Mouse (Mus musculus): ENCODE data around the gene Spag5. TPM values are rescaled to one million over a fixed set of nuclear protein-coding genes. Genes with fewer than 3 reads are reported as not detected.
"Not testable (repeated sequence)": the region's sequence is repeated elsewhere in the genome, so short reads cannot be mapped to it uniquely, and the experiment has no call there.

Gene Spag5
- polyA plus RNA-seq, 1 experiment from 2014 or later: 10.5 TPM

- H3K27ac ChIP-seq (ENCODE audit: low read depth, low read length); H3K4me1 ChIP-seq (ENCODE audit: control insufficient read depth, insufficient read depth, low read depth, low read length): not testable (repeated sequence)
- 92% methylated on average over 4 of the region's 4 CpGs for WGBS
Measured at GRCm38 (mm10) chr11:78276169-78276568, 25.2 kb upstream of the Spag5 start.

DNA sequence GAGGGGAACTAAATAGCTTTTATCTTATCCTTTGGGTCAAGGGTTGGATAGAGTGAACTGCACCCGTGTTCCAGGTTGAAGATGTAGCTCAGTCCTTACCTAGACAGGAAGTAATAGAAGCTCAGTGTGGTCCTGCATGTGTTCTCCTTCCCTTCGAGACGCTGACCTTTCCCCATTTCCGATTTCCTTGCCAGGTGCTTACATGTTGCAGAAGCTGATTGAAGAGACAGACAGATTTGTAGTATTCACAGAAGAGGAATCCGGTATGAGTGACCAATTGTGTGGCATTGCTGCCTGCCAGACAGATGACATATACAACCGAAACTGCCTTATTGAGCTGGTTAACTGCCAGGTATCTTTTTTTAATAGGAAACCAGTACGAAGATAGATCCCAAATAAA, 22.5 kb upstream of the Spag5 start:
- Histone ChIP-seq H3K36me3 (ENCODE audit: control insufficient read depth, insufficient read depth, low read length) (peaks cover 65% of the 10 kb centered on the region), H3K4me3 (ENCODE audit: low read length) (no peak overlapping the region), H3K9ac (ENCODE audit: low read depth, low read length) (no peak overlapping the region), H3K27me3 (replicated peaks; ENCODE audit: control insufficient read depth, insufficient read depth, low read length) (no peaks in the 10 kb centered on the region), H3K9me3 (ENCODE audit: control insufficient read depth, low read length) (no peaks in the 10 kb centered on the region), H3K4me2 (ENCODE audit: low read length) (no peak overlapping the region), H3K4me1 (ENCODE audit: control insufficient read depth, insufficient read depth, low read depth, low read length) (no peaks in the 10 kb centered on the region), H3K27ac (ENCODE audit: low read depth, low read length) (no peak overlapping the region)
- no peak for ATAC-seq
- WGBS: 92% methylated on average over 7 of the region's 7 CpGs

More at GRCm38 (mm10) chr11:78276169-78276568, 25.2 kb upstream of the Spag5 start:
- H3K9ac ChIP-seq (ENCODE audit: low read depth, low read length); H3K4me3 ChIP-seq (ENCODE audit: low read length); H3K9me3 ChIP-seq (ENCODE audit: control insufficient read depth, low read length); H3K4me2 ChIP-seq (ENCODE audit: low read length); H3K27me3 ChIP-seq (replicated peaks; ENCODE audit: control insufficient read depth, insufficient read depth, low read length); ATAC-seq: not testable (repeated sequence)
- H3K36me3 ChIP-seq (ENCODE audit: control insufficient read depth, insufficient read depth, low read length): peaks cover 84% of the 10 kb centered on the region

GRCm38 (mm10) chr11:78279586-78279985, 21.7 kb upstream of the Spag5 start:
- no peaks in the 10 kb centered on the region for H3K9me3 ChIP-seq (ENCODE audit: control insufficient read depth, low read length)
- no peak for ATAC-seq
- 88% methylated on average over 4 of the region's 4 CpGs for WGBS
- no peak overlapping the region for H3K4me2 ChIP-seq (ENCODE audit: low read length)
- H3K27me3 ChIP-seq (replicated peaks; ENCODE audit: control insufficient read depth, insufficient read depth, low read length): no peaks in the 10 kb centered on the region
- no peak overlapping the region for H3K9ac ChIP-seq (ENCODE audit: low read depth, low read length)
- no peak overlapping the region for H3K27ac ChIP-seq (ENCODE audit: low read depth, low read length)
- H3K36me3 ChIP-seq (ENCODE audit: control insufficient read depth, insufficient read depth, low read length): peaks cover 64% of the 10 kb centered on the region
- H3K4me1 ChIP-seq (ENCODE audit: control insufficient read depth, insufficient read depth, low read depth, low read length): no peaks in the 10 kb centered on the region
- no peak overlapping the region for H3K4me3 ChIP-seq (ENCODE audit: low read length)

DNA sequence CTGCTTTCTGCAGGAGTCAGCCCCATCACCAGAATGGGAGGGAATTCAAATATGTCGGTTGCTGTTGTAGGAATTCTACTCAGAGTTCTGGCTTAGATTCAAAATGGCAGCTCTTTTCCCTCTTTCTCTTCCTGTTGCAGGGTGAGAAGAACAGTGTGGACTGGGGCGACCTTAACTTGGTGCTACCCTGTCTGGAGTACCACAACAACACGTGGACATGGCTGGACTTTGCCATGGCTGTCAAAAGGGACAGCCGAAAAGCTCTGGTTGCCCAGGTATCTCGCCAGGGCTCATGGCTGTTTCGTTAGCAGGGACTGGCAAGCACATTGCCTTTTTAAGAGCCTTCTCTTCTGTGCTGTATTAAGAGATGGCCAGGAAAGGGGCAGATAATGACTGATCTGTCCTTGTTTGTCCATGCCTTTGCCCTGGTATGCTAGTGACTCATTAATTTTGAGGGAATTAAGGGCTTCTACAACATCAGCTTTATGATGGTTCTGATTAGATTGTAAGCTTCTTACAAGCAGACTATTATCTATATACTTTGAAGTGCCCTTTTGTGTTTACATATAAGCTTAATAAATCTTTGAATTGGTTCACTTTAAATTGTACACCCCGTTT, 12.1 kb upstream of the Spag5 start:
- 94% methylated on average over 7 of the region's 7 CpGs for WGBS
- Histone ChIP-seq H3K9ac (ENCODE audit: low read depth, low read length) (no peak overlapping the region), H3K4me3 (ENCODE audit: low read length) (no peak overlapping the region), H3K9me3 (ENCODE audit: control insufficient read depth, low read length) (no peaks in the 10 kb centered on the region), H3K4me2 (ENCODE audit: low read length) (no peak overlapping the region), H3K27ac (ENCODE audit: low read depth, low read length) (no peak overlapping the region), H3K36me3 (ENCODE audit: control insufficient read depth, insufficient read depth, low read length) (peaks cover 53% of the 10 kb centered on the region), H3K27me3 (replicated peaks; ENCODE audit: control insufficient read depth, insufficient read depth, low read length) (no peaks in the 10 kb centered on the region), H3K4me1 (ENCODE audit: control insufficient read depth, insufficient read depth, low read depth, low read length) (no peaks in the 10 kb centered on the region)
- no peak for ATAC-seq

- Histone ChIP-seq H3K27ac (ENCODE audit: low read depth, low read length) (no peak within 1 kb of the TSS), H3K9ac (ENCODE audit: low read depth, low read length) (no peak within 1 kb of the TSS), H3K36me3 (ENCODE audit: control insufficient read depth, insufficient read depth, low read length) (peaks cover 44% of the 10 kb centered on the region), H3K4me3 (ENCODE audit: low read length) (no peak within 1 kb of the TSS), H3K4me2 (ENCODE audit: low read length) (no peak within 1 kb of the TSS), H3K27me3 (replicated peaks; ENCODE audit: control insufficient read depth, insufficient read depth, low read length) (no peaks in the 10 kb centered on the region), H3K9me3 (ENCODE audit: control insufficient read depth, low read length) (no peaks in the 10 kb centered on the region), H3K4me1 (ENCODE audit: control insufficient read depth, insufficient read depth, low read depth, low read length) (no peaks in the 10 kb centered on the region)
- 95% methylated on average over 4 of the region's 4 CpGs for WGBS
- no peak for ATAC-seq
Measured at GRCm38 (mm10) chr11:78290654-78291053, 10.7 kb upstream of the Spag5 start, which contains the start of gene BC030499. Gene BC030499 (plus strand): TSS chr11:78290841.

GRCm38 (mm10) chr11:78294585-78294984, 6.7 kb upstream of the Spag5 start:
- H3K4me2 ChIP-seq (ENCODE audit: low read length): no peak overlapping the region
- H3K4me3 ChIP-seq (ENCODE audit: low read length): no peak overlapping the region
- WGBS: 94% methylated on average over 6 of the region's 6 CpGs
- H3K36me3 ChIP-seq (ENCODE audit: control insufficient read depth, insufficient read depth, low read length): peaks cover 12% of the 10 kb centered on the region
- no peaks in the 10 kb centered on the region for H3K27me3 ChIP-seq (replicated peaks; ENCODE audit: control insufficient read depth, insufficient read depth, low read length)
- no peak overlapping the region for H3K9ac ChIP-seq (ENCODE audit: low read depth, low read length)
- H3K27ac ChIP-seq (ENCODE audit: low read depth, low read length): no peak overlapping the region
- H3K4me1 ChIP-seq (ENCODE audit: control insufficient read depth, insufficient read depth, low read depth, low read length): no peaks in the 10 kb centered on the region
- no peak for ATAC-seq
- H3K9me3 ChIP-seq (ENCODE audit: control insufficient read depth, low read length): no peaks in the 10 kb centered on the region

GRCm38 (mm10) chr11:78300917-78301316, 412 bp upstream of the Spag5 start:
- peak overlapping the region; percentile 100 for H3K4me2 ChIP-seq (ENCODE audit: low read length)
- no peaks in the 10 kb centered on the region for H3K27me3 ChIP-seq (replicated peaks; ENCODE audit: control insufficient read depth, insufficient read depth, low read length)
- ATAC-seq: no peak
- peak overlapping the region; percentile 44; the same call in 1 of the 2 replicates for H3K27ac ChIP-seq (ENCODE audit: low read depth, low read length)
- H3K9ac ChIP-seq (ENCODE audit: low read depth, low read length): peak overlapping the region; percentile 61
- peak overlapping the region; percentile 63 for H3K4me3 ChIP-seq (ENCODE audit: low read length)
- H3K36me3 ChIP-seq (ENCODE audit: control insufficient read depth, insufficient read depth, low read length): no peaks in the 10 kb centered on the region
- peaks cover 9% of the 10 kb centered on the region for H3K4me1 ChIP-seq (ENCODE audit: control insufficient read depth, insufficient read depth, low read depth, low read length)
- WGBS: 67% methylated on average over 7 of the region's 7 CpGs
- no peaks in the 10 kb centered on the region for H3K9me3 ChIP-seq (ENCODE audit: control insufficient read depth, low read length)

GRCm38 (mm10) chr11:78305272-78305671, 3.9 kb downstream of the Spag5 start:
- peaks cover 9% of the 10 kb centered on the region for H3K4me1 ChIP-seq (ENCODE audit: control insufficient read depth, insufficient read depth, low read depth, low read length)
- no peaks in the 10 kb centered on the region for H3K36me3 ChIP-seq (ENCODE audit: control insufficient read depth, insufficient read depth, low read length)
- H3K27me3 ChIP-seq (replicated peaks; ENCODE audit: control insufficient read depth, insufficient read depth, low read length): no peaks in the 10 kb centered on the region
- no peak overlapping the region for H3K4me2 ChIP-seq (ENCODE audit: low read length)
- H3K27ac ChIP-seq (ENCODE audit: low read depth, low read length): no peak overlapping the region
- no peaks in the 10 kb centered on the region for H3K9me3 ChIP-seq (ENCODE audit: control insufficient read depth, low read length)
- no peak for ATAC-seq
- 95% methylated on average over 4 of the region's 4 CpGs for WGBS
- H3K4me3 ChIP-seq (ENCODE audit: low read length): no peak overlapping the region
- no peak overlapping the region for H3K9ac ChIP-seq (ENCODE audit: low read depth, low read length)

- peak; percentile 74; the same call in 1 of the 2 replicates for ATAC-seq
- Histone ChIP-seq H3K4me3 (ENCODE audit: low read length) (no peak overlapping the region), H3K4me1 (ENCODE audit: control insufficient read depth, insufficient read depth, low read depth, low read length) (no peaks in the 10 kb centered on the region), H3K36me3 (ENCODE audit: control insufficient read depth, insufficient read depth, low read length) (no peaks in the 10 kb centered on the region), H3K27me3 (replicated peaks; ENCODE audit: control insufficient read depth, insufficient read depth, low read length) (no peaks in the 10 kb centered on the region), H3K27ac (ENCODE audit: low read depth, low read length) (no peak overlapping the region; the same call in 1 of the 2 replicates), H3K4me2 (ENCODE audit: low read length) (no peak overlapping the region), H3K9me3 (ENCODE audit: control insufficient read depth, low read length) (no peaks in the 10 kb centered on the region), H3K9ac (ENCODE audit: low read depth, low read length) (no peak overlapping the region)
- WGBS: 78% methylated on average over 8 of the region's 8 CpGs
Measured at GRCm38 (mm10) chr11:78310861-78311511, 9.7 kb downstream of the Spag5 start.

Data from hindbrain, embryonic 16.5 days (tissue).